Mouse (Mus musculus) embryonic facial prominence, embryonic 15.5 days (tissue): ENCODE data around the gene Edar. TPM values are rescaled to one million over a fixed set of nuclear protein-coding genes. Genes with fewer than 3 reads are reported as not detected.

Source experiments
- ATAC-seq: fragments of 200-750 bp; cut with Nextera tagmentation; 2 replicates; pipeline ENCODE4 v1.8.0; 2017; ENCODE audit warnings: low read depth, moderate TSS enrichment; ENCODE audit not compliant: insufficient number of reproducible peaks, low FRiP score, low TSS enrichment
- H3K27ac ChIP-seq: fragments of 300-500 bp; sonication (generic); replicated peaks from 2 replicates; pipeline ENCODE4 v1.5.1; 2015; ENCODE audit warnings: mild to moderate bottlenecking, inconsistent platforms
- H3K27me3 ChIP-seq: fragments of 300-500 bp; sonication (generic); 2 replicates; pipeline ENCODE4 v1.6.1; 2015; ENCODE audit warnings: inconsistent platforms
- H3K36me3 ChIP-seq: fragments of 300-500 bp; sonication (generic); 2 replicates; pipeline ENCODE4 v1.6.1; 2015; ENCODE audit warnings: mild to moderate bottlenecking, inconsistent platforms
- H3K4me1 ChIP-seq: fragments of 300-500 bp; sonication (generic); 2 replicates; pipeline ENCODE4 v1.6.1; 2015; ENCODE audit warnings: inconsistent platforms
- H3K4me2 ChIP-seq: fragments of 300-500 bp; sonication (generic); replicated peaks from 2 replicates; pipeline ENCODE4 v1.6.1; 2015; ENCODE audit warnings: mild to moderate bottlenecking, inconsistent platforms
- H3K4me3 ChIP-seq: fragments of 300-500 bp; sonication (generic); replicated peaks from 2 replicates; pipeline ENCODE4 v1.5.1; 2015; ENCODE audit warnings: mild to moderate bottlenecking, inconsistent platforms
- H3K9ac ChIP-seq: fragments of 300-500 bp; sonication (generic); 2 replicates; pipeline ENCODE4 v1.6.1; 2015; ENCODE audit warnings: inconsistent platforms
- H3K9me3 ChIP-seq: fragments of 300-500 bp; sonication (generic); replicated peaks from 2 replicates; pipeline ENCODE4 v1.6.1; 2016; ENCODE audit warnings: inconsistent platforms
- WGBS: fragments of 180-500 bp; shearing (Covaris S2); methylation state at CpG from one replicate; pipeline ENCODE4 v1.1.7; 2015; 5-methylcytosine and 5-hydroxymethylcytosine counted together
- polyA plus RNA-seq: library from polyadenylated mRNA; unstranded; fragments of >200 nt; fragmentation: Nextera tagmentation; extraction: Ambion mirVana; gene quantifications from 2 replicates; pipeline ENCODE4 v1.2.1, GENCODE M21; 2015

Edar gene
- polyA plus RNA-seq, 1 experiment from 2014 or later = 3.0 TPM

- peaks cover 19% of the 10 kb centered on the region for H3K4me1 ChIP-seq
- 4% methylated on average over 22 of the region's 22 CpGs for WGBS
- no peak overlapping the region for H3K9ac ChIP-seq
- H3K4me2 ChIP-seq = peak overlapping the region; percentile 25; the same call in 1 of the 2 replicates
- H3K9me3 ChIP-seq = no peaks in the 10 kb centered on the region
- no peaks in the 10 kb centered on the region for H3K27me3 ChIP-seq
- H3K27ac ChIP-seq = peak overlapping the region; percentile 51; the same call in 1 of the 2 replicates
- peak overlapping the region; percentile 6; the same call in 1 of the 2 replicates for H3K4me3 ChIP-seq
- no peaks in the 10 kb centered on the region for H3K36me3 ChIP-seq
- peak; percentile 41; the same call in 1 of the 2 replicates for ATAC-seq
These were observed 24.0 kb downstream of the Edar start for GRCm38 (mm10) chr10:58651270-58652042.

- Histone ChIP-seq H3K27ac (no peak overlapping the region), H3K9me3 (no peaks in the 10 kb centered on the region), H3K4me2 (no peak overlapping the region), H3K9ac (no peak overlapping the region), H3K4me3 (no peak overlapping the region), H3K27me3 (no peaks in the 10 kb centered on the region), H3K36me3 (no peaks in the 10 kb centered on the region), H3K4me1 (peaks cover 27% of the 10 kb centered on the region)
- WGBS = 73% methylated on average over 5 of the region's 5 CpGs
- no peak for ATAC-seq
These were observed 26.7 kb downstream of the Edar start for GRCm38 (mm10) chr10:58648787-58649186.

GRCm38 (mm10) chr10:58644671-58645070, 30.8 kb downstream of the Edar start:
- H3K9ac ChIP-seq = no peak overlapping the region
- no peaks in the 10 kb centered on the region for H3K36me3 ChIP-seq
- no peaks in the 10 kb centered on the region for H3K9me3 ChIP-seq
- H3K4me1 ChIP-seq = peaks cover 22% of the 10 kb centered on the region
- no peak overlapping the region for H3K4me3 ChIP-seq
- no peak overlapping the region for H3K27ac ChIP-seq
- H3K4me2 ChIP-seq = no peak overlapping the region
- no peak for ATAC-seq
- H3K27me3 ChIP-seq = no peaks in the 10 kb centered on the region
- WGBS = 52% methylated on average over 5 of the region's 5 CpGs

- WGBS = 76% methylated on average over 7 of the region's 7 CpGs
- H3K27me3 ChIP-seq = no peaks in the 10 kb centered on the region
These were observed 31.3 kb downstream of the Edar start for GRCm38 (mm10) chr10:58644194-58644593.

GRCm38 (mm10) chr10:58643001-58643400, 32.5 kb downstream of the Edar start:
- 68% methylated on average over 9 of the region's 9 CpGs for WGBS
- no peak overlapping the region for H3K27ac ChIP-seq
- H3K9me3 ChIP-seq = no peaks in the 10 kb centered on the region
- no peak overlapping the region for H3K9ac ChIP-seq
- no peaks in the 10 kb centered on the region for H3K36me3 ChIP-seq
- H3K4me2 ChIP-seq = no peak overlapping the region
- peaks cover 22% of the 10 kb centered on the region for H3K4me1 ChIP-seq
- no peaks in the 10 kb centered on the region for H3K27me3 ChIP-seq
- H3K4me3 ChIP-seq = no peak overlapping the region
- ATAC-seq = no peak

More at GRCm38 (mm10) chr10:58644194-58644593, 31.3 kb downstream of the Edar start:
- ATAC-seq = no peak
- H3K4me1 ChIP-seq = peaks cover 22% of the 10 kb centered on the region
- H3K4me3 ChIP-seq = no peak overlapping the region
- H3K4me2 ChIP-seq = no peak overlapping the region
- no peak overlapping the region for H3K27ac ChIP-seq
- H3K36me3 ChIP-seq = no peaks in the 10 kb centered on the region
- H3K9me3 ChIP-seq = no peaks in the 10 kb centered on the region
- H3K9ac ChIP-seq = no peak overlapping the region

GRCm38 (mm10) chr10:58641631-58642030, 33.8 kb downstream of the Edar start:
- Histone ChIP-seq H3K36me3 (no peaks in the 10 kb centered on the region), H3K27ac (peak overlapping the region; percentile 78), H3K9me3 (no peaks in the 10 kb centered on the region), H3K27me3 (no peaks in the 10 kb centered on the region), H3K4me1 (peaks cover 24% of the 10 kb centered on the region), H3K4me2 (peak overlapping the region; percentile 30), H3K9ac (no peak overlapping the region), H3K4me3 (no peak overlapping the region; the same call in 1 of the 2 replicates)
- 0 out of 2 replicates have a peak, but pooled peaks have one; percentile 16 for ATAC-seq
- 54% methylated on average over 10 of the region's 10 CpGs for WGBS

- Histone ChIP-seq H3K4me1 (peaks cover 27% of the 10 kb centered on the region), H3K9ac (no peak overlapping the region), H3K36me3 (no peaks in the 10 kb centered on the region), H3K27ac (peak overlapping the region; percentile 78), H3K27me3 (no peaks in the 10 kb centered on the region), H3K9me3 (no peaks in the 10 kb centered on the region), H3K4me2 (peak overlapping the region; percentile 30), H3K4me3 (no peak overlapping the region; the same call in 1 of the 2 replicates)
- 53% methylated on average over 19 of the region's 19 CpGs for WGBS
- peak; percentile 69; the same call in 1 of the 2 replicates for ATAC-seq
These were observed 34.7 kb downstream of the Edar start for GRCm38 (mm10) chr10:58640446-58641400.

- H3K4me2 ChIP-seq = no peak overlapping the region
- H3K9me3 ChIP-seq = no peaks in the 10 kb centered on the region
- no peak overlapping the region for H3K9ac ChIP-seq
- H3K4me3 ChIP-seq = no peak overlapping the region
- H3K36me3 ChIP-seq = no peaks in the 10 kb centered on the region
- WGBS = 62% methylated on average over 6 of the region's 6 CpGs
- peaks cover 23% of the 10 kb centered on the region for H3K4me1 ChIP-seq
- ATAC-seq = no peak
- H3K27ac ChIP-seq = no peak overlapping the region
- H3K27me3 ChIP-seq = no peaks in the 10 kb centered on the region
These were observed 36.2 kb downstream of the Edar start for GRCm38 (mm10) chr10:58639291-58639690.

GRCm38 (mm10) chr10:58636431-58637080, 38.9 kb downstream of the Edar start:
- H3K36me3 ChIP-seq = no peaks in the 10 kb centered on the region
- no peak overlapping the region for H3K4me2 ChIP-seq
- no peaks in the 10 kb centered on the region for H3K9me3 ChIP-seq
- WGBS = 32% methylated on average over 7 of the region's 7 CpGs
- no peaks in the 10 kb centered on the region for H3K27me3 ChIP-seq
- no peak overlapping the region for H3K27ac ChIP-seq
- H3K9ac ChIP-seq = no peak overlapping the region
- H3K4me3 ChIP-seq = no peak overlapping the region
- no peak for ATAC-seq
- H3K4me1 ChIP-seq = peaks cover 5% of the 10 kb centered on the region; the same call in 1 of the 2 replicates

- WGBS = 92% methylated on average over 2 of the region's 2 CpGs
- Histone ChIP-seq H3K27me3 (no peaks in the 10 kb centered on the region), H3K27ac (no peak overlapping the region), H3K4me1 (peaks cover 5% of the 10 kb centered on the region; the same call in 1 of the 2 replicates), H3K4me2 (no peak overlapping the region), H3K9ac (no peak overlapping the region), H3K4me3 (no peak overlapping the region), H3K9me3 (no peaks in the 10 kb centered on the region), H3K36me3 (no peaks in the 10 kb centered on the region)
- no peak for ATAC-seq
These were observed 41.9 kb downstream of the Edar start for GRCm38 (mm10) chr10:58633507-58633906.

- no peak overlapping the region for H3K4me3 ChIP-seq
- H3K27ac ChIP-seq = no peak overlapping the region
- H3K36me3 ChIP-seq = no peaks in the 10 kb centered on the region
- H3K4me2 ChIP-seq = no peak overlapping the region
- no peak overlapping the region for H3K9ac ChIP-seq
- H3K9me3 ChIP-seq = no peaks in the 10 kb centered on the region
- H3K27me3 ChIP-seq = no peaks in the 10 kb centered on the region
- no peaks in the 10 kb centered on the region for H3K4me1 ChIP-seq
- ATAC-seq = no peak
These were observed 47.9 kb downstream of the Edar start for GRCm38 (mm10) chr10:58627569-58627968.
